Mouse (Mus musculus) cerebellum, adult 9-11 months (tissue): ENCODE data around the gene Psap.

Source experiments
- DNase-seq: peaks from one replicate; pipeline ENCODE4 v3.0.0; 2022

Psap gene

DNA sequence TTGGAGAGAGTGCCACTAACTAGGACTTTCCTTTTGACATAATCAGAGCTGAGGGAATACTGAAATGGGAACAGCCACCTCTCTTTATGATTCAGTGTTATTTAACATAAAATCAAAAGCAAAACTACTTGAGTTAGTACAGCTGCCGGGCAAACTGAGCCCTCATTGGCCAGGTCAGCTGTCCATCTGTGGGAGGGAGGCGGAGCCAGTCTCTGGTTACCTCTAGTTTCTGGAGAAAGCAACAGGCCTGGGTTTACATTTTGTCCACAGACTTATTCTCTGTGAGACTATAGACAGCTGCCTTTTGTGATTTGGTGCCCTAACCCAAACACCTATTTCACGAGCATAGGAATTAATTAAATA, 73.4 kb downstream of the Psap start:
- no peak for DNase-seq

DNA sequence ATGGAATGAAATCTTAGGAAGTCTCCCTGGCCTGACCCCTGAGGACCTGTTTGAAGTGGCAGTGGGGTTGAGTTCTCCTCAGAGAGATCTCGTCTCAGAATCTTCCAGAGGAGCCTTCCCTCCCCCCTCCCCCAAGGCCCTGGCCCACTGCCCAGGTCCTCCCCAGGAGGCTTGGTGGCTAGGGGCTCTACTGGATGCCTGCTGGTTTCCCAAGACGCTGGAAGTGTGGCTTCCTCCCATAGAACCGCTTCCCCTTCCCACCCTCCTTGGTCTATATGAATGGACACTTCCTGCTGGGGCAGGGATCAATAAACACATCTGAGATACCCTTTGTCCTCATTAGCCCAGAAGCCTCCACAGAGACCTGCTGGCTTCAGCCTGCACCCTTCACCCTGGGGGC, 73.8 kb downstream of the Psap start:
- no peak for DNase-seq

GRCm38 (mm10) chr10:60351761-60352455, 74.5 kb downstream of the Psap start:
- no peak for DNase-seq
